Mouse (Mus musculus) monocyte, adult 5-6 weeks (primary cell): ENCODE results near the gene Usp6nl. TPM values are rescaled to one million over a fixed set of nuclear protein-coding genes. Genes with fewer than 3 reads are reported as not detected.

ENCODE experiments used
- ATAC-seq: fragments of 153-309, 156-312 bp; replicated peaks from 2 replicates; pipeline ENCODE4 v1.8.0; 2017; ENCODE audit warnings: mild to moderate bottlenecking; ENCODE audit not compliant: low TSS enrichment, insufficient number of reproducible peaks, severe bottlenecking, poor library complexity, low FRiP score
- total RNA-seq: library from RNA; stranded (forward); fragments of 200-1000, 200-491, 200-594 nt; gene quantifications from 3 replicates; pipeline ENCODE4 v1.2.3, GENCODE M21; 2017

Usp6nl gene
- total RNA-seq, 1 experiment from 2014 or later = 24.3 TPM

- ATAC-seq = no peak
Measured at GRCm38 (mm10) chr2:6483081-6483992, 160.9 kb downstream of the Usp6nl start.

GRCm38 (mm10) chr2:6484179-6484578 lies 161.7 kb downstream of the Usp6nl start:
- ATAC-seq = no peak

- no peak for ATAC-seq
Measured at GRCm38 (mm10) chr2:6487566-6488488, 165.4 kb downstream of the Usp6nl start.

GRCm38 (mm10) chr2:6488489-6489056 lies 166.1 kb downstream of the Usp6nl start:
- no peak for ATAC-seq

GRCm38 (mm10) chr2:6490076-6490475 lies 167.6 kb downstream of the Usp6nl start:
- no peak for ATAC-seq

- ATAC-seq = no peak
Measured at GRCm38 (mm10) chr2:6490870-6491269, 168.4 kb downstream of the Usp6nl start.

- no peak for ATAC-seq
Measured at GRCm38 (mm10) chr2:6493886-6494285, 171.4 kb downstream of the Usp6nl start.

Other genes with a start within 250 kb of the Usp6nl start
- 0.29 TPM in 1 of 3 replicates, not detected in the others for gene Proser2, start 192.5 kb upstream of the Usp6nl start, total RNA-seq
- 0.19 TPM in 1 of 3 replicates, not detected in the others for gene Echdc3, start 109.6 kb upstream of the Usp6nl start, total RNA-seq